Mouse (Mus musculus): Measurements from ENCODE around the gene Rhbdl1.

DNA sequence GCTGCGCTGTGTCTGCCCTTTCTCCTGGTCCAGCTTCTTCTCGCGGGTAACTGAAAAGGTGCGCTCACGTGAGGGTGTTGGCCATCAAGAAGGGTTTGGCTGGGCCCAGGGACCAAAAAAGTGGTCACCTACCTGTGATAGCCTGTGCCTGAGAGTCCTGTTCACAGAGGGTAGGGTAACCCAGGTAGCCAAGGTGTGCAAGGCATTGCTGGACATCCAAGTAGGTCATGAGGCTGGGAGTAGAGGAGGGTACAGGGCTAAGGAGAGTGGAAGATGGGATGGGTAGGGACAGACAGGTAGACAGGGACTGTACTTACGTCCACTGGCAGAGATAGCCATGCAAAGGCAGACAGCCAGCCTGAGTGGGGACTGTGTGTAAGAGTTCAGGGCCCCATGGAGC lies 3.4 kb upstream of the Rhbdl1 start:
- no peak for TF ChIP-seq POLR2A (IDR thresholded peaks at IDR 0.05; ENCODE audit: extremely low read depth, insufficient read depth, low read length)
- no peak for TF ChIP-seq CTCF (IDR thresholded peaks at IDR 0.05; ENCODE audit: low read depth, low read length)

Data from liver, adult 2 months (tissue).